Mouse (Mus musculus) limb, embryonic 11.5 days (tissue): ENCODE data around the gene Olfr763. TPM values are rescaled to one million over a fixed set of nuclear protein-coding genes. Genes with fewer than 3 reads are reported as not detected.

Experiments
- ATAC-seq: fragments of 200-750 bp; cut with Nextera tagmentation; 2 replicates; pipeline ENCODE4 v1.8.0; 2017; ENCODE audit warnings: low read depth; ENCODE audit not compliant: insufficient number of reproducible peaks, low FRiP score, low TSS enrichment
- DNase-seq: peaks from one replicate; pipeline ENCODE4 v3.0.0-alpha.2; 2015; ENCODE audit warnings: low spot score
- H3K27ac ChIP-seq: fragments of 300-500 bp; sonication (generic); replicated peaks from 2 replicates; pipeline ENCODE4 v1.5.1; 2014; ENCODE audit warnings: low read depth, mild to moderate bottlenecking, low read length
- H3K27me3 ChIP-seq: fragments of 300-500 bp; sonication (generic); 2 replicates; pipeline ENCODE4 v1.6.1; 2014; ENCODE audit warnings: mild to moderate bottlenecking, low read length, mixed read lengths; ENCODE audit not compliant: control insufficient read depth, insufficient read depth
- H3K36me3 ChIP-seq: fragments of 300-500 bp; sonication (generic); 2 replicates; pipeline ENCODE4 v1.6.1; 2014; ENCODE audit warnings: mild to moderate bottlenecking, low read length, moderate library complexity, mixed read lengths; ENCODE audit not compliant: control insufficient read depth, insufficient read depth
- H3K4me1 ChIP-seq: fragments of 300-500 bp; sonication (generic); 2 replicates; pipeline ENCODE4 v1.6.1; 2014; ENCODE audit warnings: low read length, mixed read lengths; ENCODE audit not compliant: control insufficient read depth, insufficient read depth
- H3K4me2 ChIP-seq: fragments of 300-500 bp; sonication (generic); 2 replicates; pipeline ENCODE4 v1.6.1; 2014; ENCODE audit warnings: low read depth, mild to moderate bottlenecking, moderate library complexity; ENCODE audit not compliant: severe bottlenecking
- H3K4me3 ChIP-seq: fragments of 300-500 bp; sonication (generic); 2 replicates; pipeline ENCODE4 v1.5.1; 2014; ENCODE audit warnings: low read depth, low read length
- H3K9ac ChIP-seq: fragments of 300-500 bp; sonication (generic); 2 replicates; pipeline ENCODE4 v1.6.1; 2014; ENCODE audit warnings: mild to moderate bottlenecking, low read length
- H3K9me3 ChIP-seq: fragments of 300-500 bp; sonication (generic); 2 replicates; pipeline ENCODE4 v1.6.1; 2016; ENCODE audit warnings: low read length; ENCODE audit not compliant: control insufficient read depth
- WGBS: fragments of 180-500 bp; shearing (Covaris S2); extraction: QIAGEN DNeasy Blood & Tissue Kit; methylation state at CpG from one replicate; pipeline ENCODE4 v1.1.7; 2014; 5-methylcytosine and 5-hydroxymethylcytosine counted together
- polyA plus RNA-seq: library from polyadenylated mRNA; unstranded; fragments of >200 nt; fragmentation: Nextera tagmentation; extraction: Ambion mirVana; gene quantifications from 2 replicates; pipeline ENCODE4 v1.2.1, GENCODE M21; 2014

The Olfr763 gene
- not detected in 2 replicates for polyA plus RNA-seq

DNA sequence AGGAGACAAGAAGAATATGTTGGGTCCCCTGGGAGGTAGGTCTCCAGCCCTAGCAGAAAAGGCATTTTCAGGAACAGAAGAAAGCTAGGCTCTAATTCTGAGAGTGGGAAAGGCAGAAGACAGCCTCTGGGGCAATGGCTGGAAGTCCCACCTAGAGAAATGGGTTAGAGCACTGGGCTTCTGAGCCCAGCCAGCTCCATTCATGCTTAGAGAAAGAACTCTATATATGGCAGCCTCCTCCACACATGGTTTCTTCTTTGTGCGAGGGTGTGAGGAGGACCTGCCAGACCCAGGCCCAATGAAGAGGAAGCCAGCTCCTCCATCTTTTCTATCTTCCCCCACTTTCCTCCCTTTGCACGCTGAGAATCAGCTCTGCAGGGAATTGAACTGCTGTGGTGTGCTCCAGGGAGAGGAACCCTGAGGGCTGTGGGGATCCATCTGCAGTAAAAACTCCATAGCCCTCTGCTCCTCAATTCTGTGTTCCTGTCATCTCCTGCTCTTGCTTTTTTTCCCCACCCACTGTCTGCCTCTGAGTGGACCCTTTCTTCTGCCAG, at the start of gene Olfr763:
Olfr763 (plus strand) TSS at position 504 of the 554 bp plus-strand sequence.
- Histone ChIP-seq H3K4me2 (no peak within 1 kb of the TSS), H3K4me1 (no peaks in the 10 kb centered on the region), H3K9ac (no peak within 1 kb of the TSS), H3K4me3 (no peak within 1 kb of the TSS), H3K27me3 (no peaks in the 10 kb centered on the region), H3K9me3 (no peaks in the 10 kb centered on the region), H3K27ac (no peak within 1 kb of the TSS), H3K36me3 (no peaks in the 10 kb centered on the region)
- DNase-seq = no peak
- 64% methylated on average over 2 of the region's 2 CpGs for WGBS
- no peak for ATAC-seq

DNA sequence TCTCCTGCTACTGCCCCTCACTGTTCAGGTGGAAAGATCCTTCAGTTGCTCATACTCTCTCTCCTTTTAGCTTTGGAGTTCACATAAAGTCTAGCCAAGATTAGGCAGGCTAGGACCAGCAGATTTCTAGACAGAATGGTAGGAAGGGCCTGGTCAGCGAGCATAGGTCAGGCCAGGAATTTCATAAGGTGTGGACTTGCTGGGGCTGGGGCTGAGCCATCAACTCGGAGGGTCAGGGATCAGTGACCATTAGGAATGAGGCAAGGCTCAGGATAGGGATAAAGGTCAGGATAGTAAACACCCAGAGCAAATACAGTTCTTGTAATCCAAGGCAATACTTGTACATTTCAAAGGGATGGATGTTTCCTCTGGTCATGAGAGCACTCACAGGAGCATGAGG, 45.6 kb upstream of the Olfr763 start:
- WGBS = 64% methylated on average over 2 of the region's 2 CpGs
- DNase-seq (no peak), ATAC-seq (no peak)
- H3K4me3 ChIP-seq = no peak overlapping the region
- H3K27me3 ChIP-seq = no peaks in the 10 kb centered on the region
- no peaks in the 10 kb centered on the region for H3K36me3 ChIP-seq
- H3K9ac ChIP-seq = no peak overlapping the region
- H3K4me2 ChIP-seq = no peak overlapping the region
- no peak overlapping the region for H3K27ac ChIP-seq
- H3K9me3 ChIP-seq = no peaks in the 10 kb centered on the region
- no peaks in the 10 kb centered on the region for H3K4me1 ChIP-seq

DNA sequence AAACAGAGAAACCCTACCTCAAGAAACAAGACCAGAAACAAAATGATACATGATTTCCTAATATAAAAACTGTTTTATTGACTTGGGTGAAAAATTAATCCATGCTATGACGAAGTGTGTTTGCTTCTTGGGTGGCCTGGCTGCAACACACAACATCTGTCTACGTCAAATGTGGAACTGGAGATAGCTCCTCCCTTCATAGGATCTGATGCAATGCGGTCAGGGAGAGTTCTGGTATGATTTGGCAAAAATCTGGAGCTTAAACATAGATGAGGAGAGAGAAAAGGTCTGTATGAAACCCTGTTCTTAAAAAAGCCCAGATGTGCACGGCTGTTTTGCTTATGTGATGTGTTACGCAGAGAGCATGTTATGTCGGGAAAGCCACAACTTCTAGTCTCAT, 44.7 kb upstream of the Olfr763 start:
- Histone ChIP-seq H3K4me1 (no peaks in the 10 kb centered on the region), H3K36me3 (no peaks in the 10 kb centered on the region), H3K9me3 (no peaks in the 10 kb centered on the region), H3K27me3 (no peaks in the 10 kb centered on the region), H3K9ac (no peak overlapping the region), H3K4me2 (no peak overlapping the region), H3K27ac (no peak overlapping the region), H3K4me3 (no peak overlapping the region)
- DNase-seq (no peak), ATAC-seq (no peak)
- WGBS = 82% methylated on average over 6 of the region's 6 CpGs

DNA sequence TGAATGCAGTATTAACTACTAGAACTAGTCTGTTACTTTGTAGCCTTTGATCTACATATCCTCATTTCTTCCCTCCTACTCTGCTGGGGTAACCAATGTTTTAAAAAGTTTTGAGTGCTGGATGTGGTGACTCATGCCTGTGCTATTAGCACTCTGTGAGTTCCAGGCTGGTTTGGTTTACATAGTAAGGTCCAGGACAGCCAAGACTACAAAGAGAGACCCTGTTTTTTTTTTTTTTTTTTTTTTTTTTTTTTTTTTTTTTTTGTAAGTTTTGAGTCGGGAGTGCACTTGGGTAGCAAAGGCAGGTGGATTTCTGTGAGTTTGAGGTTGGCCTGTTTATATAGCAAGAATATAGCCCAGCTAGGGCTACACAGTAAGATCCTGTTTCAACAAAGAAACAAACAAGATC, 42.2 kb upstream of the Olfr763 start:
- Histone ChIP-seq H3K27me3 (no peaks in the 10 kb centered on the region), H3K4me3 (no peak overlapping the region), H3K9me3 (no peaks in the 10 kb centered on the region), H3K4me1 (no peaks in the 10 kb centered on the region), H3K4me2 (no peak overlapping the region), H3K9ac (no peak overlapping the region), H3K36me3 (no peaks in the 10 kb centered on the region), H3K27ac (no peak overlapping the region)
- WGBS = 50% methylated on average over 1 of the region's 1 CpGs
- DNase-seq (no peak), ATAC-seq (no peak)

- H3K27me3 ChIP-seq = no peaks in the 10 kb centered on the region
These were observed 39.8 kb upstream of the Olfr763 start for GRCm38 (mm10) chr10:128970740-128971250.

DNA sequence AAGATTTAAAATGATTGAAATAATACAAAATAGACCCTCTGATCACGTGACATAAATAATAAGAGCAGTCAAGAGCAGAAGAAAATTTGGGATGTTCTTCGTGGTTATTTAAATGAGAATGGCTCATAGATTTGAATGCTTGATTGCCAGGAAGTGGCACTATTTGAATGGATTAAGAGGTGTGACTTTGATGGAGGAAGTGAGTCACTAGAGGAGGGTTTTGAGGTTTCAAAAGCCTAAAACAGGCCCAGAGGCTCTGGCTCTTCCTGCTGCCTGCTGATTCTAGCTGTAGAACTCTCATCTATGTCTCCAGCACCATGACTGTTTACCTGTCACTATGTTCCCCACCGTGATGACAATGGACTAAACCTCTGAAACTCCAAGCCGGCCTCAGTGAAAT, 37.8 kb upstream of the Olfr763 start:
- no peak overlapping the region for H3K4me2 ChIP-seq
- ATAC-seq (no peak), DNase-seq (no peak)
- H3K27ac ChIP-seq = no peak overlapping the region
- H3K9ac ChIP-seq = no peak overlapping the region
- H3K36me3 ChIP-seq = no peaks in the 10 kb centered on the region
- no peaks in the 10 kb centered on the region for H3K4me1 ChIP-seq
- H3K4me3 ChIP-seq = no peak overlapping the region
- H3K9me3 ChIP-seq = no peaks in the 10 kb centered on the region
- no peaks in the 10 kb centered on the region for H3K27me3 ChIP-seq
- WGBS = 69% methylated on average over 4 of the region's 4 CpGs

More at GRCm38 (mm10) chr10:128970740-128971250, 39.8 kb upstream of the Olfr763 start:
- ATAC-seq (no peak), DNase-seq (no peak)
- H3K27ac ChIP-seq = no peak overlapping the region
- H3K4me3 ChIP-seq = no peak overlapping the region
- H3K36me3 ChIP-seq = no peaks in the 10 kb centered on the region
- H3K9me3 ChIP-seq = no peaks in the 10 kb centered on the region
- no peak overlapping the region for H3K9ac ChIP-seq
- H3K4me1 ChIP-seq = no peaks in the 10 kb centered on the region
- H3K4me2 ChIP-seq = no peak overlapping the region
- WGBS = 50% methylated on average over 1 of the region's 1 CpGs

DNA sequence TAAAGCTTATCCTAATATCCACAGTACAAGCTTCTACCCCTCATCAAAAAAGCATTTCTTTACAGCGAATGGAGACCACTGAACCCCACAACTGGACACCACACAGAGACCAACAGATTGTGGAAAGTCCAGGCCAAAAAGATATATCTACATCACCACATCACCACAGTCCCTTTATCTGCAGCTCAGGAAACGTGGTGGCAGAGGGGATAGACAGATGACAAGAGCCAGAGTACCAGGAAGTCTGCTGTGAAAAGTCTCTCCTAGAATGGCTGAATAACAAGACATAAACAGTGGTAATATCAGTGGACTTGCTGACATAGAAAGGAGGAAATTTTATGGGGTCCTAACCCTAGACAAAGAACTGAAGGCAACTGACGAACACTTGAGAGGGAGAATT, 34.2 kb upstream of the Olfr763 start:
- Histone ChIP-seq H3K4me3 (no peak overlapping the region), H3K9ac (no peak overlapping the region), H3K9me3 (no peaks in the 10 kb centered on the region), H3K4me1 (peaks cover 10% of the 10 kb centered on the region; the same call in 1 of the 2 replicates), H3K27ac (no peak overlapping the region), H3K36me3 (no peaks in the 10 kb centered on the region), H3K4me2 (no peak overlapping the region), H3K27me3 (no peaks in the 10 kb centered on the region)
- WGBS = 57% methylated on average over 3 of the region's 3 CpGs
- no peak for ATAC-seq
- no peak for DNase-seq

DNA sequence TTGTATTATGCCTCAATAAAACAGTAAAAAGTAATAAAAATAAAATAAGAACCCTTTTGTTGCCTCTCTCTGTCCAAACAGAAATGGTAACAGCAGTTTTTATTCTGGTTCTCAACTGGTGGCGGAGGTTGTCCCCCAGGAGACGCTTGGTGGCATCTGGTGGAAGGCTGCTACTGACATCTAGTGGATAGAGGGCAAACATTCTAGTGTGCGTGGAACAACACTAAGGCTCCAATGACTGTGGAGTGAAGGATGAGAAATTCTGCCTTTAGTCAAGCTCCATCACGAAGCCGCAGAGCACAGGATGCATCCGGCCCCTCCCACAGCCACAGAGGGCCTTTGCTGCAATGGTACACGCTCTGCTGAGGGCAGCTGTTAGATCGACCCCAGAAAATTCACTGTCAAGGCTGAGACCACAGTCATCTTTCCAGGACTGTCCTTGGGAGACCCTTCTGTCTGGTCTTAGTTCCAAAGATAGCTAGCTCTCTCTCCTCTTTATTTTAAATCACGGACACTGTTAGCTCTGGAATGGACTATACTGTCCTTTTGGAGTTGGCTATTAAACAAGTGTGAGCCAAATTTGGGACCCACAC, 33.0 kb upstream of the Olfr763 start:
- Histone ChIP-seq H3K4me1 (peaks cover 10% of the 10 kb centered on the region; the same call in 1 of the 2 replicates), H3K27me3 (no peaks in the 10 kb centered on the region), H3K4me2 (no peak overlapping the region), H3K36me3 (no peaks in the 10 kb centered on the region), H3K4me3 (no peak overlapping the region), H3K9ac (no peak overlapping the region), H3K9me3 (no peaks in the 10 kb centered on the region), H3K27ac (no peak overlapping the region)
- ATAC-seq (no peak), DNase-seq (peak; percentile 55)
- 25% methylated on average over 9 of the region's 9 CpGs for WGBS
